Mouse (Mus musculus) Patski (cell line): Measurements from ENCODE around the gene Prpf4. TPM values are rescaled to one million over a fixed set of nuclear protein-coding genes. Genes with fewer than 3 reads are reported as not detected.

ENCODE experiments used
- ATAC-seq: fragments of 100-300 bp; one replicate; pipeline ENCODE4 v1.8.0; 2021
- CTCF ChIA-PET: fragments of 350-600 bp; sonication (Branson Sonifier 250); formaldehyde crosslinking; loops from one replicate; lab custom pipeline; 2022; ENCODE audit warnings: inconsistent platforms; lab: Charles Lee
- POLR2A ChIA-PET: fragments of 350-600 bp; sonication (Branson Sonifier 250); formaldehyde crosslinking; loops from one replicate; lab custom pipeline; 2022; ENCODE audit warnings: antibody characterized with exemption, inconsistent platforms; lab: Charles Lee
- DNase-seq: peaks from one replicate; pipeline ENCODE4 v3.0.0-alpha.2; 2011; ENCODE audit warnings: low read depth, low spot score
- H3K27me3 ChIP-seq: fragments of 371-371 bp; one replicate; pipeline ENCODE4 v1.5.1; 2021
- CTCF ChIP-seq: fragments of 100-300 bp; IDR thresholded peaks from one replicate; pipeline ENCODE4 v1.5.1; 2021
- in situ Hi-C: fragments of 300-500 bp; cut with MboI; formaldehyde crosslinking; loops from 3 replicates; pipeline ENCODE4 v1.11.1; 2018; ENCODE audit warnings: low pct_unique_long_range_greater_than_20kb, mixed read lengths
- polyA plus RNA-seq: library from polyadenylated mRNA; unstranded; gene quantifications from one replicate; pipeline ENCODE4 v1.2.3, GENCODE M21; 2021

Gene Prpf4
- polyA plus RNA-seq, 1 experiment from 2014 or later, result 10.9 TPM

GRCm38 (mm10) chr4:62410325-62410724 is 1.7 kb downstream of the Prpf4 start:
- in situ Hi-C loops, result no loop called here
- ATAC-seq, result no peak
- H3K27me3 ChIP-seq, result no peaks in the 10 kb centered on the region
- ChIA-PET POLR2A (no interaction called here), CTCF (no interaction called here)
- TF ChIP-seq CTCF, result no peak
- DNase-seq, result no peak

DNA sequence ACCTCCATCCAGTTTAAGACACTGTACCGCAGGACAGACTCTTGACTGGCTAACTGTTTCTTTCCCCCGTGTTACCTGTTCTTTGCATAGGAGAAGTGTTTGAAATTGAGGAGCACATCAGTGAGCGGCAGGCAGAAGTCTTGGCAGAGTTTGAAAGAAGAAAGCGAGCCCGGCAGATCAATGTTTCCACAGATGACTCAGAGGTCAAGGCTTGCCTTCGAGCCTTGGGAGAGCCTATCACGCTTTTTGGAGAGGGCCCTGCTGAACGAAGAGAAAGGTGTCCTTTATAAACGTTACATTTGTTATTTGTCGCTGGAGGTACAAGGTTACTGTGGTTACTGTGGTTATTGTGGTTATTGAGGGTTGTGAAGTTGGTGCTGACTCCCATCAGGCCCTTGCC is 3.0 kb downstream of the Prpf4 start:
- CTCF ChIA-PET, result no interaction called here
- no peak for DNase-seq
- no peak for TF ChIP-seq CTCF

GRCm38 (mm10) chr4:62418448-62418847 is 9.9 kb downstream of the Prpf4 start:
- POLR2A ChIA-PET, result no interaction called here
- no peak for DNase-seq
- no peak for TF ChIP-seq CTCF
- CTCF ChIA-PET, result no interaction called here
- in situ Hi-C loops, result no loop called here
- H3K27me3 ChIP-seq, result no peaks in the 10 kb centered on the region
- ATAC-seq, result no peak

More for the DNA sequence above, 3.0 kb downstream of the Prpf4 start:
- in situ Hi-C loops, result no loop called here
- ATAC-seq, result no peak
- H3K27me3 ChIP-seq, result no peaks in the 10 kb centered on the region
- POLR2A ChIA-PET, result no interaction called here

GRCm38 (mm10) chr4:62419091-62419490 is 10.5 kb downstream of the Prpf4 start:
- ChIA-PET POLR2A (no interaction called here), CTCF (no interaction called here)
- no peaks in the 10 kb centered on the region for H3K27me3 ChIP-seq
- in situ Hi-C loops, result no loop called here
- no peak for ATAC-seq
- TF ChIP-seq CTCF, result no peak
- no peak for DNase-seq

DNA sequence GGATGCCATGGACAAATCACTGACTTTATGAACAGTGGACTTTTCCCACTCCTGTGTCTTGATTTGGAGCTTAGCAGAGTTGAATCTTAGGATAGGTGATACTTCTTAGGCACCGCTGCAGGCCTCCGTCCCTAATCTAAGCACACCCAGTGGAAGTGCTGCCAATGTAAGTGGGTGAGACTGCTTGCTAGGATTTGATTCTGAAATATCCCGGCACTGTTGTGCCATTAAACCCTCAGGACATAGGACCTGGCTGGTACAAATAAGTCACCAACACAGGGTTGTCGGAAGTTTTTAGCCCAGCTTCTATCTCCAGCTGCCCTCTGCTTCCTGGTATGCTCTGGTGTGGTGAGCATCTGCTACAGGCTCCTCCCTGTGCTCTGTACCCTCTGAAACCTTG is 17.3 kb downstream of the Prpf4 start:
- ATAC-seq (no peak), DNase-seq (no peak)
- ChIA-PET CTCF (no interaction called here), POLR2A (interaction anchor here (1.1 kb wide), 1 partner anchor 64 kb away, joined by 3 read pairs; no protein-coding TSS in a partner anchor)
- in situ Hi-C loops, result no loop called here
- TF ChIP-seq CTCF, result no peak
- H3K27me3 ChIP-seq, result no peaks in the 10 kb centered on the region

- ATAC-seq (no peak), DNase-seq (no peak)
- ChIA-PET CTCF (no interaction called here), POLR2A (no interaction called here)
- H3K27me3 ChIP-seq, result no peaks in the 10 kb centered on the region
- no peak for TF ChIP-seq CTCF
- in situ Hi-C loops, result no loop called here
Observed at GRCm38 (mm10) chr4:62427978-62428758, 19.6 kb downstream of the Prpf4 start.

- CTCF ChIA-PET, result no interaction called here
- ATAC-seq (no peak), DNase-seq (no peak)
- H3K27me3 ChIP-seq, result no peaks in the 10 kb centered on the region
- POLR2A ChIA-PET, result no interaction called here
- TF ChIP-seq CTCF, result no peak
- in situ Hi-C loops, result no loop called here
Observed at GRCm38 (mm10) chr4:62429616-62430015, 21.0 kb downstream of the Prpf4 start.

GRCm38 (mm10) chr4:62430678-62431077 is 22.1 kb downstream of the Prpf4 start:
- TF ChIP-seq CTCF, result no peak
- DNase-seq (no peak), ATAC-seq (no peak)
- CTCF ChIA-PET, result no interaction called here
- H3K27me3 ChIP-seq, result no peaks in the 10 kb centered on the region
- in situ Hi-C loops, result no loop called here
- POLR2A ChIA-PET, result interaction anchor here (0.6 kb wide), 1 partner anchor 55 kb away, joined by 3 read pairs; no protein-coding TSS in a partner anchor

DNA sequence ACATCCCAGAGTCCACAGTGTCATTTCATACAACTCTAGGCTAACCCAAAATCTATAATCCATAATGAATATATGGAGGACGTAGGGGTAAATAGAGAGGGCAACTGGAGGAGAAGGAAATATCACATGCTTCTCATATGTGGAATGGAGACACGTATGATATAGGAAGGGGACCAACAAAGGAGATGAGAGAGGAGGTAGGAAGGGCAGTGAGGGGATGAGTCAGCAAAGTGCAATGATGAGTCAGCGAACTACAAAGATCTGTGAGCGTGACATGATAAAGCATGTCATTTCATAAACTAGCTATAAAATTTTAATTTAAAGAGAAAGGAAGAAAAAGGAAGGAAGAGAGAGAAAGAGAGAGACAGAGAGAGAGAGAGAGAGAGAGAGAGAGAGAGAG is 22.9 kb downstream of the Prpf4 start:
- no peak for DNase-seq
- in situ Hi-C loops, result no loop called here
- no peaks in the 10 kb centered on the region for H3K27me3 ChIP-seq
- no peak for TF ChIP-seq CTCF
- POLR2A ChIA-PET, result no interaction called here
- no peak for ATAC-seq
- CTCF ChIA-PET, result no interaction called here

DNA sequence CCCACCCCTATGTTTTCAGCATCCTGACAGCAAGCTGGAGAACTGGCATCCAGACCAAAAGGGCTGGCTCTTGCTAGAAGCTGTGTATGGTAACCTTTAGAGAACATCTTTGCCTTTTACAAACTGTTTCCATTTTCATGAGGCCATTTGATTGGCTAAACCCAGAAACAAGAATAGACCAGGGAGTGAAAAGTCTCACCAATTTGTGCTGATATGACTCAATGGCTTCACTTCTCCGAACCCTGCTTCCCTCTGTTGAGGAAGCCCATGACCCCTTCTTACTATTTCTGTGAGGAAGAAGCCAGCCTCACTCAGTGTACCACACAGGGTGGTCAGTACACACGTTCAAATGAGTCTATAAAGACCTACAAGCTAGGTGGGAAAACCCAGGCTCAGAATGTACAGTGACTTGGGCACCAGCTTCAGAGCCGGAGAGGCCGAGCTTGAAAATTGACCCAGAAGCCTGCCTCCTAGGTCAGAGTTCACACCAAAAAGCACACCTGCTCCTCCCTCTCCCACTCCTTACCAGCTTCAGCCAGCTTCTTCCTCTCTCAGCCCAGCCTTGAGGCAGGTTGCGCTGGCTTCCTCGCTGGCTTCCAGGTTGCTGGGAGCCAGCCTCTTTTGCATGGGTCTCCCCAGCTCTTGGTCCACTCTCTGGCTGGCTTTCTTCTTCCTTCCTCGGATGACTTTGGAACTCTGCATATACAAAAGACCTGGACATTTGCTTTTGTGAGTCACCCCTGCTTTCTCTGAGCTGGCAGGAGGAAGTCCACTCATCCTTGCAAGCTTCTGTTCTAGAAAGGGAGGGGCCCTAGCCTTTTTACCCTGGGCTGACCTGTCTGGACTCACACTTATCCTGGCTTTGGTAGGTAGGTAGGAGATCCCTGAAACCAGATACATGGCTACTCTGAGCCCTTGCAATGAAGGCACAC is 25.6 kb downstream of the Prpf4 start:
- ChIA-PET CTCF (interaction anchor here (1.4 to 1.5 kb wide), 2 partner anchors 12 to 20 kb away, joined by 4 read pairs; no protein-coding TSS in a partner anchor), POLR2A (interaction anchor here (0.6 to 0.7 kb wide), 2 partner anchors 26 to 31 kb away, joined by 3 to 4 read pairs; partner anchors contain the start of gene Cdc26)
- DNase-seq (no peak), ATAC-seq (peak; percentile 60)
- TF ChIP-seq CTCF, result no peak
- no peaks in the 10 kb centered on the region for H3K27me3 ChIP-seq
- in situ Hi-C loops, result no loop called here

DNA sequence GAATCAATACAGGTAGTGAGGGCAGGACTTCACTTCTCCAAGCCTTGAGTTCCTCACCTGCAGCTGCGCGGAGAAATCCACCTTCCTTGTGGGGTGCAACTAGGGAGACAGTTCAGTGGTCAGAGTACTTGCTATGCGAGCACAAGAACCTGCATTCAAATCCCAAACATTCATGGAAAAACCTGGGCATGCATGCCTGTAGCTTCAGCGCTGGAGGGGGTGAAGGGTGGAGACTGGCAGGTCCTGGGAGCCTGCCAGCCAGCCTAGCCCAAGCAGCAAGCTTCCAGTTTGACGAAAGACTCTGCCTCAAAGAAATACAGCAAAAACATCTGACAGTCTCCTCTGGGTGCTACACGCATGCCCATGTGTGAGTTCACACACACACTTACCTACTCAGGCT is 26.5 kb downstream of the Prpf4 start, which contains the start of gene Rnf183:
Gene Rnf183 (minus strand): TSS at position 172 of the 400 bp plus-strand sequence.
- CTCF ChIA-PET, result no interaction called here
- no peaks in the 10 kb centered on the region for H3K27me3 ChIP-seq
- ATAC-seq (no peak), DNase-seq (no peak)
- POLR2A ChIA-PET, result interaction anchor here (0.6 kb wide), 1 partner anchor 30 kb away, joined by 4 read pairs; no protein-coding TSS in a partner anchor
- in situ Hi-C loops, result no loop called here
- TF ChIP-seq CTCF, result no peak
